Mouse (Mus musculus): ENCODE measurements at regions not wholly inside any gene's neighbourhood (a gene's known extent, or its start where the extent isn't known, plus 50 kb on each side); places are given as distances from the start of the nearest gene placed in this dataset.

- ATAC-seq, result no peak
Observed at GRCm38 (mm10) chr6:28986756-28987155, 73.3 kb upstream of the Lep start.

- ATAC-seq, result no peak
Observed at GRCm38 (mm10) chr6:28987386-28987785, 72.6 kb upstream of the Lep start.

- ATAC-seq, result no peak
Observed at GRCm38 (mm10) chr6:28989433-28989832, 70.6 kb upstream of the Lep start.

GRCm38 (mm10) chr6:28990210-28990609, 69.8 kb upstream of the Lep start:
- ATAC-seq, result peak; percentile 60

- no peak for ATAC-seq
Observed at GRCm38 (mm10) chr6:28994481-28994880, 65.5 kb upstream of the Lep start.

GRCm38 (mm10) chr6:28995701-28996100, 64.3 kb upstream of the Lep start:
- no peak for ATAC-seq

GRCm38 (mm10) chr6:28999386-29000094, 60.5 kb upstream of the Lep start:
- ATAC-seq, result no peak

GRCm38 (mm10) chr6:29002141-29002540, 57.9 kb upstream of the Lep start:
- ATAC-seq, result no peak

GRCm38 (mm10) chr6:29002811-29003210, 57.2 kb upstream of the Lep start:
- no peak for ATAC-seq

- ATAC-seq, result no peak
Observed at GRCm38 (mm10) chr6:29005803-29006202, 54.2 kb upstream of the Lep start.

Data from inflammation-experienced regulatory T-cells, adult 6 months (primary cell).